Mouse (Mus musculus) heart, adult 18-20 months (tissue): ENCODE measurements at regions not wholly inside any gene's neighbourhood (a gene's known extent, or its start where the extent isn't known, plus 50 kb on each side); places are given as distances from the start of the nearest gene placed in this dataset.

ENCODE experiments used
- DNase-seq, 2 experiments: peaks; one replicate each; pipeline ENCODE4 v3.0.0; 2021 to 2022; ENCODE audit warnings: mixed read lengths in 1 of 2

DNA sequence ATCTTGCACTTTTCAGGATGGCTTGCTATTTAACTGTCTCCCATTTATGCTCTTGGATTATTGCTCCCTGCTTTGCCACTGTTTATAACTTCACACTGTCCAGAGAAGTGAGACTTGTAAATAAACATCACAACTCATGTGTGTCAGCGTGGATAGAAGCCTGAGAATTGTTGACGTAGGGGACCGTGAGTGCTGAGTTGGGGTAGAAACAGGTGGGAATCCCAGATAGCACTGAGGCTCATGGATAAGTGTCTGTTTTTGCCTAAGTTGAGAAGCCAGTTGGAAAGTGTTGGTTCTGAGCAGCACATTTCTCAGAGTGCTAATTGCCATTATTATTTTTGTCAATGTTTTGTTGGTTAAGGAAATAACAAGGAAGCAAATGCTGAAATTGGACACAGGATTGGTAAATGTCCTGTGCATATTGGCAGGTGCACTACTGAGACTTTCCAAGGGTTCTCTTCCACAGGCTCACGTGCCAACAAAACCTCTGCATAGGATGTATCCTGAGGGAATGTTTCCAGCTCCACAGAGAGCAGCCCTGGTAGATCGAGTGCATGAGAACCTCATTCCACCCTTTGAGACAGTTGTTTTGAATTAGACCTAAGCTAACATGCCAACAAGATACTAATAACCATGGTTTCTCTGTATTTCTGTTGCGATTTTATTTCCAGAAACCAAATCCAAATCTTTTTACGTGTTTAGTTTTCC lies 74.3 kb upstream of the Grb10 start:
- DNase-seq, result no peak

- DNase-seq, result peak in 1 of 2 experiments; percentile 34
Measured at GRCm38 (mm10) chr11:12107711-12108110, 69.2 kb upstream of the Grb10 start.

DNA sequence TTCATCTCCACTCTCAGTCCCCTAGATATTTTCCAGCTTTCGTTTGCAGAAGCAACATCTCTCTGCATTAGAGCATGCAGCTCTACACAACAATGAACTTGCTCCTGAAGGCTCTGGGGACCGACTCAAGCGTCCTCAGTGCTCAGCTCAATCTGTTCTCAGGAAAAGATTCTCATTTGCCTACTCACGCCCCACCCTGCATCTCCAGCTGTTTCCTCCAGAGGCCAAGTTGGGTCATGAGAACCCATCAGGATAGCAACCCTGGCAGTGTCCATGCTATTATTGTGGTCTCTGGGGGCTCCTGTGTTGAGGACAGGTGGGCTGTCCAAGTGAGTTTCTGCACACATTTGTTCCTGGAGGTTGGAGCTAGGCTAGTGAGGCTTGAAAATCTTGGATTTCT lies 52.5 kb upstream of the Grb10 start:
- DNase-seq, result peak; percentile 19 to 48

DNA sequence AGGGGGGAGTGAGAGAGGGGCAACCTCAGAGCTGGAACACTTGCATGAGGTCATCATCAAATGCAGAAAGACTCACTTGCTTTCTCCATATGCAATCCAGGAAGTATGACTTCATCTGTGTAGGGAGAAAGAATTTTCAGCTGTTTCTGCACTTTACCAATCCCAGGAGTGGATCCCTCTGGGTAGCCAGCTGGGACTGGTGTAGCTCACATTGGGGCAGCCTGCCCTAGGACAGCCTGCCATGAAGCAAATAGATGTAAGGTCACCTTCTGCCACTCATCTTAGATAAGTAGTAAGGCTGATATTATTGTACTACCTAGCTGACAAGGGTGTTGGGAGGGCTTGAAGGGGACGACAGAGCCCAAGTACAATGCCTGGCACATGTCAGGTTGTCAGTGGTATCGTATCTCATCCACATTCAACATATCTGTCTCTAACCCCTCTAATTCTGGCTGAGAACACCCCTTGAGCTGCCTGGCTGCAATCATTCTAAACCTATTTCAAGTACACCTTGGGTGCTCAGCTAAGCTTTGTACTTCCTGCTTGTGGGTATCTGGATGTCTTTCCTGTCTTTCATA lies 51.4 kb upstream of the Grb10 start:
- DNase-seq, result no peak
